Mouse (Mus musculus): ENCODE measurements around the gene Mcpt9.
"Not testable (repeated sequence)": the region's sequence is repeated elsewhere in the genome, so short reads cannot be mapped to it uniquely, and the experiment has no call there.

Gene Mcpt9

DNA sequence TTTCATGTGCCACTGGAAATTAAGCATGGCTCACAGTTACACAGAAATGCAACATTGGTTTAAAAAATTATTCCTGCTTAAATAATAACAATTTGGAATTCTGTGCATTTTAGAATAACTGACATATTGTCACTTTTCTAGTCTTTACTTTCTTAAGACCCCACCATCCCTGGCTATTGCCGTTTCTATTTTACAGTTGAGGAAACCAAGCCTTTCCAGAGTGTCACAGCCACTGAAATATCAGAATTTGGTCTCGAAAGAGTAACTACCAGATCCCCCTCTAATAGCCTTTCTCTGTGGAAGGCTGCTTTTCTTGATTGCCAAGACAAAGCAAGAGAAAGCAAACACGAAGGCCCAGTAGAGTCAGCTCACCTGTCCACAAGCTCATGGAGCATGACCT is at the start of gene Mcpt9:
Gene Mcpt9, minus strand, starts transcription at position 101 of the 400 bp plus-strand sequence.
- not testable (repeated sequence) for DNase-seq (ENCODE audit: low read depth, low spot score)

DNA sequence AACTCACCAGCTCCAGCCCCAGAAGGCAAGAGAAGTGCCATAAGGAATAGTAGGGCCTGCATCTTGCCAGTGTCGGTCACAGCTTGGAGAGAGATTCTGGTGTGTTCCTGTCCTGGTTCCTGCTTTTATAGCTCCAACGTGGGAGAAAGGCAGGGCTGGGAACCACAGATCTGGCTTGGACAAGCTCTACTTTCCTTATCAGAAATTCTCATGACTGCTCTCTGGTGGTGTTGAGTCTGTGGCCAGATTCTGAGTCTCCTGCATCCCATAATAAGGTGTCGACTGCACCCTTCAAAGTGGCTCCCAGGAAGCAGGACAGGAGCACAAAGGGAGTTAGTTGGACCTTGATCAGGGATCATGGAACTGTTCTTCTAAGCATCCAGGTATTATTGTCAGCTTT is 31.9 kb upstream of the Mcpt9 start, which contains the start of gene Mcpt4:
Gene Mcpt4, minus strand, starts transcription at position 101 of the 400 bp plus-strand sequence.
- DNase-seq (ENCODE audit: low read depth, low spot score), result not testable (repeated sequence)

DNA sequence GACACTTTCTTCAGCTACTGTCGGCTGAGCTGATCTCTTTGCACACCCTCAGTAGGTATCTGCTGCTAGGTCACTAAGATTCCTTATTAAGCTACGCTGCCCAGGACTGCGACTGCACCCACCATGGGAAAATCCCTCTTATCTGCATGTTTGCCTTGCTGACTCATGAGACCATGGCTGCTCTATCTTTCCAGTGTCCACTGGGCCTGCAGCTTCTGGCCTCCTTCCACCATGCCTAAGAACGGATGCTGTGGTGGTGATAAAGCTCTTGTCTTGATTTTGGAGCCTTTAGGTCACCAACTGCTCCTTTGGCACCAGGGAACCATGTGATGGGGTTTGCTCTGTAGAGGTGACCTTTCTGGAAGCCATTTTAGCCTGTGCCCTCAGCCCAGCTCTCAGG is 27.4 kb upstream of the Mcpt9 start:
- DNase-seq (ENCODE audit: low read depth, low spot score), result no peak

DNA sequence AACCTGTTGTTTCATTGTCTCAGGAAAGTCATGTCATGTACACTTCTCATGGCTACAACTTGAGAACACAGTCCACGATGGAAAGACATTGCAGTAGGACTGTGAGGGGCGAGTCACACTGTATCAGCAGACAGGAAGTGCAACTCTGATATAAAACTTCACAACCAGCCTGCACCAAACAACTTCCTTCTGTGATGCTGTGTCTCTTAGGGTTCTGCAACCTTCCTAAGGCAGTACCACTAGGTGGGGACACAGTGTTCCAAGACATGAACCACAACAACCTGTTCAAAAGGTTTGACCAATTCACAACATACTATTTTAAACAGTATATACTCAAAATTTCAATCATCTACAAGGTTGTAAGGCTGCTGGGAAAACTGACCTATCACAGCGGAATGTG is 25.1 kb upstream of the Mcpt9 start:
- DNase-seq (ENCODE audit: low read depth, low spot score), result no peak

DNA sequence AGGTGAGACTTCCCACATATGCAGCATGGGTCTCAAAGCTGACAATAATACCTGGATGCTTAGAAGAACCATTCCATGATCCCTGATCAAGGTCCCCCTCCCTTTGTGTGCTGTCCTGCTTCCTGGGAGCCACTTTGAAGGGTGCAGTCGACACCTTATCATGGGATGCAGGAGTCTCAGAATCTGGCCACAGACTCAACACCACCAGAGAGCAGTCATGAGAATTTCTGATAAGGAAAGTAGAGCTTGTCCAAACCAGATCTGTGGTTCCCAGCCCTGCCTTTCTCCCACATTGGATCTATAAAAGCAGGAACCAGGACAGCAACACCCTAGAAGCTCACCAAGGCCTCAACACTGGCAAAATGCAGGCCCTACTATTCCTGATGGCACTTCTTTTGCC is 11.5 kb upstream of the Mcpt9 start, which contains the start of gene Mcpt2:
Gene Mcpt2, plus strand, starts transcription at position 250 of the 400 bp plus-strand sequence.
- DNase-seq (ENCODE audit: low read depth, low spot score), result not testable (repeated sequence)

DNA sequence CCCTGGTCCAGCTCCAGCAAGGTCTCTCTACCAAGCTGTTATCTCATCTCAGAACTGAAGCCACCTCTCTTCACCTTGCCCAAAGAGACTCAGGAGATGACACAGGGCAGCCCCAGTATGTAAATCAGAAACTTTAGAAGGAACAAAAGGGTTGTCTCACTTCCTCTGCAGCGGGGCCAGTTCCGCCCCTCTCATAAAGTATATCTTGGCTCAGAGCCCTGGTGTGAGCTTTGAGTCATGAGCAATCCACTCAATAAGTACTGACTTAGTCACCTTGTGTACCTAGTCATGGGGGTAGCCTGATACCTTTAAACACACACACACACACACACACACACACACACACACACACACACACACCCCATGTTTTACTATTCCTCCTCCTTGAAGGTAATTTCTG is 4.1 kb upstream of the Mcpt9 start:
- DNase-seq (ENCODE audit: low read depth, low spot score), result no peak

DNA sequence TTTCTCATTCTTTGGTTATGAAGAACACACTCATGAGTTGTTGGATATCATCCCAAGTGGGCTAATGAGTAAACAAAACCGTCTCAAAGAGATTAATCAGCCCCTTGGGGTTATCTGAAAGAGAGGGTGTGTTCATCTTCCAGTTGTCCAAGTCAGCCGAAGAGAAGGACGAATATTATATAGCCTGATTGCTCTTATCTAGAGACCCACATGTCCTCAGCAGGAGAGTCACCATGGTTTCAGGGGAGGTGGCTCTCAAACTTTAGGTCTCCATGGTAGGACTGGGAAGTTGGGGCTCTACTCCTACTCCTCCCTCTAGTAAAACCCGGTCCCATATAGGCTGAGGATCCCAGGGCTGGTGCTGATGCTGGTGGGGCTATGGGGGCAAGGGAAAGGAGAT is 9.0 kb downstream of the Mcpt9 start:
- DNase-seq (ENCODE audit: low read depth, low spot score), result not testable (repeated sequence)

DNA sequence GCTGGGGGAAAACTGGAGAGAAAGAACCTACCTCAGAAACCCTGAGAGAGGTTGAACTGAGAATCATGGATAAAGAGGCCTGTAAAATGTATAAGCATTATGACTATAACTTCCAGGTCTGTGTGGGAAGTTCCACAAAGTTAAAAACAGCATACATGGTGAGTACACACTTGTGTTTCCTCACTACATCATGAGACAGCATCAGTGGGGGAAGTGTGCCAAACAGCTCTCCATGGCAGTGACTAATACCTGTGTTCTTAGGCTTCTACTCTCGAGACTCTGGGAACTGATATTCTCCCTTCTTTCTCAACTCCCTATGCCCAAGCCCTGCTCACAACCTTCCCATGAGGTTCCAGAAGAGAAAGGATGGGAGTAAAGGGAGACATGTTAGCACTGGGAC is 10.8 kb downstream of the Mcpt9 start:
- DNase-seq (ENCODE audit: low read depth, low spot score), result no peak

DNA sequence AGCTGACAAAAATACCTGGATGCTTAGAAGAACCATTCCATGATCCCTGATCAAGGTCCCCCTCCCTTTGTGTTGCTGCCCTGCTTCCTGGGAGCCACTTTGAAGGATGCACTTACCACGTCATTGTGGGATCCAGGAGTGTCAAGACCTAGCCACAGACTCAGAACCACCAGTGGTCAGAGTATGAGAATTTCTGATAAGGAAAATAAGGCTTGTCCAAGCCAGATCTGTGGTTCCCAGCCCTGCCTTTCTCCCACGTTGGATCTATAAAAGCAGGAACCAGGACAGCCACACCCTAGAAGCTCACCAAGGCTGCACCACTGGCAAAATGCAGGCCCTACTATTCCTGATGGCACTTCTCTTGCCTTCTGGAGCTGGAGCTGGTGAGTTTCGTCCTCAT is 12.6 kb downstream of the Mcpt9 start, which contains the start of gene Mcpt1:
Gene Mcpt1, plus strand, starts transcription at position 301 of the 400 bp plus-strand sequence.
- not testable (repeated sequence) for DNase-seq (ENCODE audit: low read depth, low spot score)

DNA sequence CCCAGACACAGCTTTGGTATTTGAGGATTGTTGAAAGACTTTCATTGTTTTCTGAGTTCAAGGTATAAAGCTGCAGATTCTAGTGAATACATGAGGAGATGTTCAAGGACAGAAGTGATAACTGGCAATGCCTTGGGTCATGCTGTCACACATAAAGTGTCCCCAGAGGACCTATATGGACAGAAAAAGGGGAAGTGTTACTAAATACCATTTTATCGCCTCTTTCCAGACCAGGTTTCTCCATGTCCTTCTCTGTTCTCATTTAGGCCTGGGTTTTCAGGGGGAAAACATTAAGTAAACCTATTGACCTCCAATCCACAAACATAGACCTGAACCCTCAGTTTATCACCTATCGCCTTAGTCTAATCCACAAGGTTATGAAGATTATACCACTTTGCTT is 16.4 kb downstream of the Mcpt9 start:
- DNase-seq (ENCODE audit: low read depth, low spot score), result no peak

DNA sequence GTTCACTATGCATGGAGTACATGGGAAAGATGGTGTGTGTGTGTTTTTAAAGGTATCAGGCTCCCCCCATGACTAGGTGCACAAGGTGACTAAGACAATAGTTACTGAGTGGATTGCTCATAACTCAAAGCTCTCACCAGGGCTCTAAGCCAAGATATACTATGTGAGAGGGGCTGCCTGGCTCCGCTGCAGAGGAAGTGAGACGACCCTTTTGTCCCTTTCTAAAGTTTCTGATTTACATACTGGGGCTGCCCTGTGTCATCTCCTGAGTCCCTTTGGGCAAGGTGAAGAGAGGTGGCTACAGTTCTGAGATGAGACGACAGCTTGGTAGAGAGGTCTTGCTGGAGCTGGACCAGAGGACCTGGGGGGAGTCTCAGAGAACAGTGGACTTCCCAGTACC is 17.1 kb downstream of the Mcpt9 start:
- DNase-seq (ENCODE audit: low read depth, low spot score), result no peak

DNA sequence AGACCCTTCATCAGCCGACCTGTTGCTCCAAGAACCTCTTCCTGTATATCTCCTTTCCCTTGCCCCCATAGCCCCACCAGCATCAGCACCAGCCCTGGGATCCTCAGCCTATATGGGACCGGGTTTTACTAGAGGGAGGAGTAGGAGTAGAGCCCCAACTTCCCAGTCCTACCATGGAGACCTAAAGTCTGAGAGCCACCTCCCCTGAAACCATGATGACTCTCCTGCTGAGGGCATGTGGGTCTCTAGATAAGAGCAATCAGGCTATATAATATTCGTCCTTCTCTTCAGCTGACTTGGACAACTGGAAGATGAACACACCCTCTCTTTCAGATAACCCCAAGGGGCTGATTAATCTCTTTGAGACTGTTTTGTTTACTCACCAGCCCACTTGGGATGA is 42.8 kb downstream of the Mcpt9 start:
- not testable (repeated sequence) for DNase-seq (ENCODE audit: low read depth, low spot score)

Measured in ZHBTc4 (cell line).